Mouse (Mus musculus) gastrocnemius, adult 8-10 months (tissue): ENCODE measurements around the gene Gpsm2. TPM values are rescaled to one million over a fixed set of nuclear protein-coding genes. Genes with fewer than 3 reads are reported as not detected.
"Not testable (repeated sequence)": the region's sequence is repeated elsewhere in the genome, so short reads cannot be mapped to it uniquely, and the experiment has no call there.

ENCODE experiments used
- DNase-seq, 2 experiments: peaks; one replicate each; pipeline ENCODE4 v3.0.0; 2022; ENCODE audit warnings: low spot score in 2 of 2
- total RNA-seq, 4 experiments: library from RNA; stranded (reverse); gene quantifications; 2 replicates each; pipeline ENCODE4 v1.2.4; 2022

Gpsm2 gene
- total RNA-seq, 4 experiments from 2014 or later: 0.56 to 1.2 (median 0.74) TPM

GRCm38 (mm10) chr3:108727344-108727743, 5.2 kb upstream of the Gpsm2 start:
- DNase-seq: no peak

- no peak for DNase-seq
Measured at GRCm38 (mm10) chr3:108726413-108726812, 4.3 kb upstream of the Gpsm2 start.

GRCm38 (mm10) chr3:108721076-108721991, 775 bp downstream of the Gpsm2 start:
- DNase-seq: peak; percentile 10 to 13

GRCm38 (mm10) chr3:108719761-108720160, 2.3 kb downstream of the Gpsm2 start:
- DNase-seq: no peak

- no peak for DNase-seq
Measured at GRCm38 (mm10) chr3:108719357-108719756, 2.8 kb downstream of the Gpsm2 start.

GRCm38 (mm10) chr3:108717896-108718502, 4.1 kb downstream of the Gpsm2 start:
- no peak for DNase-seq

- no peak for DNase-seq
Measured at GRCm38 (mm10) chr3:108714837-108715236, 7.3 kb downstream of the Gpsm2 start.

- no peak for DNase-seq
Measured at GRCm38 (mm10) chr3:108713065-108713675, 8.9 kb downstream of the Gpsm2 start.

GRCm38 (mm10) chr3:108711296-108711695, 10.8 kb downstream of the Gpsm2 start:
- DNase-seq: no peak

- DNase-seq: no peak
Measured at GRCm38 (mm10) chr3:108702789-108703188, 19.3 kb downstream of the Gpsm2 start.

- DNase-seq: no peak
Measured at GRCm38 (mm10) chr3:108701256-108701655, 20.9 kb downstream of the Gpsm2 start.

GRCm38 (mm10) chr3:108699786-108700185, 22.3 kb downstream of the Gpsm2 start:
- no peak for DNase-seq

- no peak for DNase-seq
Measured at GRCm38 (mm10) chr3:108698662-108699061, 23.4 kb downstream of the Gpsm2 start.

- DNase-seq: no peak
Measured at GRCm38 (mm10) chr3:108694321-108694720, 27.8 kb downstream of the Gpsm2 start.

- no peak for DNase-seq
Measured at GRCm38 (mm10) chr3:108689979-108690378, 32.1 kb downstream of the Gpsm2 start.

GRCm38 (mm10) chr3:108689446-108689845, 32.7 kb downstream of the Gpsm2 start:
- DNase-seq: no peak

- no peak for DNase-seq
Measured at GRCm38 (mm10) chr3:108689015-108689441, 33.1 kb downstream of the Gpsm2 start.

- no peak for DNase-seq
Measured at GRCm38 (mm10) chr3:108685701-108686100, 36.4 kb downstream of the Gpsm2 start.

GRCm38 (mm10) chr3:108683597-108683996, 38.5 kb downstream of the Gpsm2 start:
- DNase-seq: not testable (repeated sequence)

- no peak for DNase-seq
Measured at GRCm38 (mm10) chr3:108681004-108681403, 41.1 kb downstream of the Gpsm2 start.

GRCm38 (mm10) chr3:108676616-108677015, 45.5 kb downstream of the Gpsm2 start:
- DNase-seq: no peak

GRCm38 (mm10) chr3:108660941-108661340, 61.2 kb downstream of the Gpsm2 start:
- DNase-seq: no peak
